Mouse (Mus musculus) megakaryocyte, embryonic 14.5 days (primary cell): Measurements from ENCODE around the gene Fyttd1.

Source experiments
- FLI1 ChIP-seq: IDR thresholded peaks from 2 replicates; pipeline ENCODE4 v1.6.1; 2012; ENCODE audit warnings: low read length, inconsistent platforms, mixed read lengths
- GATA1 ChIP-seq: IDR thresholded peaks from 3 replicates; pipeline ENCODE4 v1.6.1; 2012; ENCODE audit warnings: mixed read lengths, low read length, inconsistent platforms, borderline replicate concordance

GRCm38 (mm10) chr16:32913212-32913611 is 35.9 kb downstream of the Fyttd1 start:
- TF ChIP-seq FLI1 (no peak), GATA1 (no peak)
